Mouse (Mus musculus): ENCODE results near the gene Gba2.
"Not testable (repeated sequence)": the region's sequence is repeated elsewhere in the genome, so short reads cannot be mapped to it uniquely, and the experiment has no call there.

Gene Gba2

GRCm38 (mm10) chr4:43578376-43579204 lies at the start of gene Gba2, which contains the start of gene Rgp1:
TSS of gene Gba2 (minus strand) at chr4:43578873.
TSS of gene Rgp1 (plus strand) at chr4:43578715.
- DNase-seq = peak; percentile 92 to 93

GRCm38 (mm10) chr4:43620146-43620778 lies 41.6 kb upstream of the Gba2 start:
- DNase-seq = no peak

- DNase-seq = no peak
Observed at GRCm38 (mm10) chr4:43613060-43613730, 34.5 kb upstream of the Gba2 start.

- DNase-seq = no peak
Observed at GRCm38 (mm10) chr4:43612534-43612933, 33.9 kb upstream of the Gba2 start.

GRCm38 (mm10) chr4:43604751-43605685 lies 26.3 kb upstream of the Gba2 start:
- no peak for DNase-seq

GRCm38 (mm10) chr4:43604099-43604498 lies 25.4 kb upstream of the Gba2 start:
- DNase-seq = no peak

GRCm38 (mm10) chr4:43600195-43600934 lies 21.7 kb upstream of the Gba2 start:
- DNase-seq = no peak

- no peak for DNase-seq
Observed at GRCm38 (mm10) chr4:43598650-43599380, 20.1 kb upstream of the Gba2 start.

- no peak for DNase-seq
Observed at GRCm38 (mm10) chr4:43598200-43598599, 19.5 kb upstream of the Gba2 start.

GRCm38 (mm10) chr4:43596597-43596996 lies 17.9 kb upstream of the Gba2 start:
- not testable (repeated sequence) for DNase-seq

- DNase-seq = no peak
Observed at GRCm38 (mm10) chr4:43593453-43593852, 14.8 kb upstream of the Gba2 start.

- DNase-seq = no peak
Observed at GRCm38 (mm10) chr4:43591961-43592360, 13.3 kb upstream of the Gba2 start.

GRCm38 (mm10) chr4:43591543-43591942 lies 12.9 kb upstream of the Gba2 start:
- DNase-seq = no peak

GRCm38 (mm10) chr4:43587681-43588080 lies 9.0 kb upstream of the Gba2 start:
- DNase-seq = no peak

- no peak for DNase-seq
Observed at GRCm38 (mm10) chr4:43586411-43586810, 7.7 kb upstream of the Gba2 start.

GRCm38 (mm10) chr4:43585682-43586081 lies 7.0 kb upstream of the Gba2 start:
- no peak for DNase-seq

GRCm38 (mm10) chr4:43584444-43585416 lies 6.1 kb upstream of the Gba2 start, which contains the start of gene Msmp:
TSS of gene Msmp (minus strand) at chr4:43584494.
- DNase-seq = no peak

GRCm38 (mm10) chr4:43583421-43583820 lies 4.7 kb upstream of the Gba2 start:
- DNase-seq = no peak

- DNase-seq = no peak
Observed at GRCm38 (mm10) chr4:43582241-43582640, 3.6 kb upstream of the Gba2 start.

- no peak for DNase-seq
Observed at GRCm38 (mm10) chr4:43581381-43581780, 2.7 kb upstream of the Gba2 start.
